Mouse (Mus musculus): ENCODE data around the gene Cav1. TPM values are rescaled to one million over a fixed set of nuclear protein-coding genes. Genes with fewer than 3 reads are reported as not detected.

The Cav1 gene
- polyA plus RNA-seq, 1 experiment from 2014 or later: 127 TPM

GRCm38 (mm10) chr6:17348011-17348410, 41.9 kb downstream of the Cav1 start:
- no peak overlapping the region for H3K4me2 ChIP-seq (replicated peaks; ENCODE audit: low read depth, low read length)
- ATAC-seq (ENCODE audit: low FRiP score, low TSS enrichment): no peak
- no peaks in the 10 kb centered on the region for H3K4me1 ChIP-seq (ENCODE audit: insufficient read depth, low read length)
- no peaks in the 10 kb centered on the region for H3K27me3 ChIP-seq (ENCODE audit: insufficient read depth, low read length)
- H3K9me3 ChIP-seq (ENCODE audit: low read length): no peaks in the 10 kb centered on the region
- H3K36me3 ChIP-seq (ENCODE audit: insufficient read depth, low read length): no peaks in the 10 kb centered on the region
- no peak overlapping the region for H3K4me3 ChIP-seq (ENCODE audit: low read length)
- no peak overlapping the region for H3K27ac ChIP-seq (ENCODE audit: low read length)
- no peak overlapping the region for H3K9ac ChIP-seq (replicated peaks; ENCODE audit: low read length)
- WGBS: 83% methylated on average over 3 of the region's 3 CpGs

DNA sequence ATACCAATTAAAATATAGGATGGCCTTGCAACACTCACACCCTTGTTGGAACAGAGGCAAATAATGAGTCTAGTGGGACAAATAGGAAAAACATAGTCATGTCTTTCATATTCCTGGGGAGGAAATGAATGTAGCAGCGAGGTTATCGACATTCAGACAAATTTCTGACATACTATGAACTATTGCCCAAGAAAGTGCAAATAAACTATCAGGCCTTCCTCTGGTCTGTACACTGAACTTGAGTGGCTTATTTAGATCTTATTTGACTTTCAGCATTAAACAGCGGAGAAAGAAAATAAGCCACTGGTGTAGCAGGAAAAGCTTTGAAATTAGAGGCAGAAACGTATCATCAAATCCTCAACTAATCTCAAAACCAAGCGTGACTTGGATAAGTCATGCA, 44.7 kb downstream of the Cav1 start:
- WGBS: 76% methylated on average over 5 of the region's 5 CpGs
- H3K27ac ChIP-seq (ENCODE audit: low read length): no peak overlapping the region
- H3K27me3 ChIP-seq (ENCODE audit: insufficient read depth, low read length): no peaks in the 10 kb centered on the region
- no peak overlapping the region for H3K4me2 ChIP-seq (replicated peaks; ENCODE audit: low read depth, low read length)
- H3K9ac ChIP-seq (replicated peaks; ENCODE audit: low read length): no peak overlapping the region
- H3K36me3 ChIP-seq (ENCODE audit: insufficient read depth, low read length): no peaks in the 10 kb centered on the region
- no peaks in the 10 kb centered on the region for H3K9me3 ChIP-seq (ENCODE audit: low read length)
- ATAC-seq (ENCODE audit: low FRiP score, low TSS enrichment): no peak
- H3K4me1 ChIP-seq (ENCODE audit: insufficient read depth, low read length): peaks cover 4% of the 10 kb centered on the region; the same call in 1 of the 2 replicates
- no peak overlapping the region for H3K4me3 ChIP-seq (ENCODE audit: low read length)

DNA sequence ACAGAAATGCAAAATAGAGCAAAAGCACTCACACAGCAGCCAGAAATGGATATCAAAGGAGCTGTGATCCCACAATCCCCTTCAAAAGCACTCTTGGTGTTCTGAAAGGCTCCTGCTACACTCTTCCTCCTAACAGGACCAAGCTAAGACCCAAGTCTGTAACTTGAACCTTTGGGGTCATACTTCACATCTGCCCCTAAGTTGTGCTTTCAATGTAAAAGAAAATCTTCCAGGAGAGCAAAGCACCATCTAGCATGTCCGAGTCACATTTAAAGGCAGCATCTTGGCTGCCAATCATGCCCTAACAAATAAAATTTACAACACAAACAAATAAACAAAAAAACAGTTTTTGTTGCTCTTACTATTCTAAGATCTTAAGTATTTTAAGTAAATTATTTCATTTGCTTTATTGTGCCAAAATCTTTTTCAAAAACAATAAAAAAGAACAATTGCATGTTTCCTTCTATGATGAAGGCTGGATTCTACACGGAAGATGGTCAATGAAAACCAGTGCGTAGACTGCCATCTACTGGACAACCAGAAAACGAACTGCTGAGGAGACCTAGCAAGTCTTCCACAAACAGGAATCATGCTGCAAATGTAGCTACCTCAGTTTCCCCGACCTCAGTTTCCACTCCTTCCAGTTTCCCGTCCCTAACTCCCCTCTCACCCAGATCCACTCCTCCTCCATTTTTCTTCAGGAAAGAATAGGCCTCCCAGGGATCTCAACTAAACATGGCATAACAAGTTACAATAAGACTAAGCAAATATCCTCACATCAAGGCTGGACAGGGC, 53.0 kb downstream of the Cav1 start:
- Histone ChIP-seq H3K27me3 (ENCODE audit: insufficient read depth, low read length) (no peaks in the 10 kb centered on the region), H3K9me3 (ENCODE audit: low read length) (no peaks in the 10 kb centered on the region), H3K27ac (ENCODE audit: low read length) (no peak overlapping the region), H3K36me3 (ENCODE audit: insufficient read depth, low read length) (no peaks in the 10 kb centered on the region), H3K9ac (replicated peaks; ENCODE audit: low read length) (no peak overlapping the region), H3K4me1 (ENCODE audit: insufficient read depth, low read length) (peaks cover 4% of the 10 kb centered on the region; the same call in 1 of the 2 replicates), H3K4me3 (ENCODE audit: low read length) (no peak overlapping the region), H3K4me2 (replicated peaks; ENCODE audit: low read depth, low read length) (no peak overlapping the region)
- ATAC-seq (ENCODE audit: low FRiP score, low TSS enrichment): no peak
- 13% methylated on average over 6 of the region's 6 CpGs for WGBS

GRCm38 (mm10) chr6:17362771-17363170, 56.6 kb downstream of the Cav1 start:
- Histone ChIP-seq H3K4me1 (ENCODE audit: insufficient read depth, low read length) (no peaks in the 10 kb centered on the region), H3K9ac (replicated peaks; ENCODE audit: low read length) (no peak overlapping the region), H3K4me2 (replicated peaks; ENCODE audit: low read depth, low read length) (no peak overlapping the region), H3K36me3 (ENCODE audit: insufficient read depth, low read length) (no peaks in the 10 kb centered on the region), H3K27ac (ENCODE audit: low read length) (no peak overlapping the region), H3K9me3 (ENCODE audit: low read length) (no peaks in the 10 kb centered on the region), H3K27me3 (ENCODE audit: insufficient read depth, low read length) (no peaks in the 10 kb centered on the region), H3K4me3 (ENCODE audit: low read length) (no peak overlapping the region)
- no peak for ATAC-seq (ENCODE audit: low FRiP score, low TSS enrichment)
- 39% methylated on average over 3 of the region's 3 CpGs for WGBS

GRCm38 (mm10) chr6:17363446-17364179, 57.5 kb downstream of the Cav1 start:
- Histone ChIP-seq H3K4me1 (ENCODE audit: insufficient read depth, low read length) (no peaks in the 10 kb centered on the region), H3K27ac (ENCODE audit: low read length) (no peak overlapping the region), H3K36me3 (ENCODE audit: insufficient read depth, low read length) (no peaks in the 10 kb centered on the region), H3K4me2 (replicated peaks; ENCODE audit: low read depth, low read length) (no peak overlapping the region), H3K27me3 (ENCODE audit: insufficient read depth, low read length) (no peaks in the 10 kb centered on the region), H3K9me3 (ENCODE audit: low read length) (no peaks in the 10 kb centered on the region), H3K9ac (replicated peaks; ENCODE audit: low read length) (no peak overlapping the region), H3K4me3 (ENCODE audit: low read length) (no peak overlapping the region)
- 86% methylated on average over 17 of the region's 17 CpGs for WGBS
- ATAC-seq (ENCODE audit: low FRiP score, low TSS enrichment): no peak

DNA sequence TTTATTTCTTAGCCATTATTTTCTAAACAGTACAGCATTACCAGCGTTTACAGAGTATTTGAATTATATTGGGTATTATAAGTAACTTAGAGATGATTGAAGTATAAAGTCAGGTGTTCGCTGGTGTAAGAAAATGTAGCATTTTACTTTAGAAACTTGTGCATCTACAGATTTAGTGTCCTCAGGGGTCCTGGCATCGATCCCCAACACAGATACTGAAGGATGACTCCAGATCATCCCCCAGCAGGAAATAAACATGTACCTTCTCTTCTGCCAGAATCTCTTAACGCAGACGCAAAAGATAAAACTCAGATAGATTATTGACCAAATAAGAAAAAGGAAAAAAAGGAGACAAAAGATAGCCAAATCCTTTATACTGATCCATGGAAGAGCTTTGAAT, 68.2 kb downstream of the Cav1 start:
- no peak overlapping the region for H3K27ac ChIP-seq (ENCODE audit: low read length)

DNA sequence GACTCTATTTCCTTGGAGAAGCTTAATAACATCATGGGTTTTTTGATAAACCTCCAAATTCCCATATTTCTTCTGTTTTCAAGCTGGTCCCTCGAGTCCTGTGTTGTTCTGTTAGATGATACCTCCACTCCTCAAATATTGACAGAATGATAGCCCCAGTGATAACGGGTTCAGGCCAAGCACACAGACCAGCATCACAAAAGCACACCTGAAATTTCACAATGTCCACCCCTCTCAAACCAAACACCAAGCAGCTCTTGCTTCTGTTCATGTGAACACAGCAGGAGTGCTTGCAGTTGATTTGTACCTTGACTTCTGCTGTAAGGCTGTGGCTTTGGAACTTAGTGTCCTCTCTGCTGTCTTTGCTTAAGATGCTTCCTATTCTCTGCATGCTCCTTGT, 71.2 kb downstream of the Cav1 start:
- H3K27ac ChIP-seq (ENCODE audit: low read length): no peak overlapping the region
- ATAC-seq (ENCODE audit: low FRiP score, low TSS enrichment): no peak
- no peak overlapping the region for H3K4me3 ChIP-seq (ENCODE audit: low read length)
- no peaks in the 10 kb centered on the region for H3K27me3 ChIP-seq (ENCODE audit: insufficient read depth, low read length)
- H3K4me1 ChIP-seq (ENCODE audit: insufficient read depth, low read length): peaks cover 11% of the 10 kb centered on the region; the same call in 1 of the 2 replicates
- no peaks in the 10 kb centered on the region for H3K36me3 ChIP-seq (ENCODE audit: insufficient read depth, low read length)
- H3K9me3 ChIP-seq (ENCODE audit: low read length): no peaks in the 10 kb centered on the region
- H3K4me2 ChIP-seq (replicated peaks; ENCODE audit: low read depth, low read length): no peak overlapping the region
- H3K9ac ChIP-seq (replicated peaks; ENCODE audit: low read length): no peak overlapping the region
- WGBS: 55% methylated on average over 2 of the region's 2 CpGs

More for the DNA sequence above, 68.2 kb downstream of the Cav1 start:
- no peaks in the 10 kb centered on the region for H3K36me3 ChIP-seq (ENCODE audit: insufficient read depth, low read length)
- no peaks in the 10 kb centered on the region for H3K27me3 ChIP-seq (ENCODE audit: insufficient read depth, low read length)
- H3K4me1 ChIP-seq (ENCODE audit: insufficient read depth, low read length): 0 out of 2 replicates have a peak, but pooled peaks cover 11% of the 10 kb centered on the region
- no peak overlapping the region for H3K4me2 ChIP-seq (replicated peaks; ENCODE audit: low read depth, low read length)
- H3K9me3 ChIP-seq (ENCODE audit: low read length): no peaks in the 10 kb centered on the region
- no peak overlapping the region for H3K9ac ChIP-seq (replicated peaks; ENCODE audit: low read length)
- 91% methylated on average over 5 of the region's 5 CpGs for WGBS
- ATAC-seq (ENCODE audit: low FRiP score, low TSS enrichment): no peak
- H3K4me3 ChIP-seq (ENCODE audit: low read length): no peak overlapping the region

DNA sequence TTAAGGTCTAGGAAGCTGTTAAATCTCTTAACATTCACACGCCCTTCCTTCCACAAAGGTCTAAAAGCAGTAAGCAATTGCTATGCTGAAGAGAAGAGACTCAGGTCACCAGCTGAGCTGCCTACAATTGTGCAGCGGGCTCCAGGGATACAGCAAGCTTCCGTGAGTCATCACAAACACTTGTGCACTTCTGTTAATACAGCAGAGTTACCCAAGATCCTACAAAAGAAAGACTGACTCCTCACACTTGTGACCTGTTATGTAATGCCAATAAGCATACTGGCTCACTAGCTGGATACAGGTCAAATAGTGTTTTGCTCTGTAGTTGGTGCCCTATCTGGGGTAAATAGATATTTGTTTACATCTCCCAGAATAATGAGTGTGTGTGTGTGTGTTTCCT, 74.0 kb downstream of the Cav1 start:
- H3K27ac ChIP-seq (ENCODE audit: low read length): no peak overlapping the region
- no peaks in the 10 kb centered on the region for H3K9me3 ChIP-seq (ENCODE audit: low read length)
- no peaks in the 10 kb centered on the region for H3K27me3 ChIP-seq (ENCODE audit: insufficient read depth, low read length)
- no peak for ATAC-seq (ENCODE audit: low FRiP score, low TSS enrichment)
- 95% methylated on average over 3 of the region's 3 CpGs for WGBS
- H3K4me2 ChIP-seq (replicated peaks; ENCODE audit: low read depth, low read length): no peak overlapping the region
- peaks cover 11% of the 10 kb centered on the region; the same call in 1 of the 2 replicates for H3K4me1 ChIP-seq (ENCODE audit: insufficient read depth, low read length)
- H3K9ac ChIP-seq (replicated peaks; ENCODE audit: low read length): no peak overlapping the region
- no peaks in the 10 kb centered on the region for H3K36me3 ChIP-seq (ENCODE audit: insufficient read depth, low read length)
- H3K4me3 ChIP-seq (ENCODE audit: low read length): no peak overlapping the region

- 49% methylated on average over 6 of the region's 6 CpGs for WGBS
- Histone ChIP-seq H3K9me3 (ENCODE audit: low read length) (no peaks in the 10 kb centered on the region), H3K27me3 (ENCODE audit: insufficient read depth, low read length) (no peaks in the 10 kb centered on the region), H3K4me1 (ENCODE audit: insufficient read depth, low read length) (peaks cover 11% of the 10 kb centered on the region; the same call in 1 of the 2 replicates), H3K4me3 (ENCODE audit: low read length) (no peak overlapping the region), H3K36me3 (ENCODE audit: insufficient read depth, low read length) (no peaks in the 10 kb centered on the region), H3K27ac (ENCODE audit: low read length) (no peak overlapping the region), H3K4me2 (replicated peaks; ENCODE audit: low read depth, low read length) (no peak overlapping the region), H3K9ac (replicated peaks; ENCODE audit: low read length) (no peak overlapping the region)
- ATAC-seq (ENCODE audit: low FRiP score, low TSS enrichment): peak; percentile 49; the same call in 1 of the 2 replicates
These were observed 75.6 kb downstream of the Cav1 start for GRCm38 (mm10) chr6:17381690-17382089.

GRCm38 (mm10) chr6:17385531-17385930, 79.4 kb downstream of the Cav1 start:
- Histone ChIP-seq H3K4me2 (replicated peaks; ENCODE audit: low read depth, low read length) (no peak overlapping the region), H3K4me1 (ENCODE audit: insufficient read depth, low read length) (no peaks in the 10 kb centered on the region; the same call in 1 of the 2 replicates), H3K36me3 (ENCODE audit: insufficient read depth, low read length) (no peaks in the 10 kb centered on the region), H3K27ac (ENCODE audit: low read length) (no peak overlapping the region), H3K9me3 (ENCODE audit: low read length) (no peaks in the 10 kb centered on the region), H3K27me3 (ENCODE audit: insufficient read depth, low read length) (no peaks in the 10 kb centered on the region), H3K9ac (replicated peaks; ENCODE audit: low read length) (no peak overlapping the region), H3K4me3 (ENCODE audit: low read length) (no peak overlapping the region)
- ATAC-seq (ENCODE audit: low FRiP score, low TSS enrichment): no peak
- 78% methylated on average over 5 of the region's 5 CpGs for WGBS
